Mouse (Mus musculus): ENCODE measurements around the gene Spock1. TPM values are rescaled to one million over a fixed set of nuclear protein-coding genes. Genes with fewer than 3 reads are reported as not detected.

Spock1 gene
- polyA plus RNA-seq, 1 experiment: 0.03 TPM

- Histone ChIP-seq H3K36me3 (ENCODE audit: control insufficient read depth) (no peaks in the 10 kb centered on the region), H3K4me1 (ENCODE audit: control insufficient read depth) (peaks cover 2% of the 10 kb centered on the region; the same call in 1 of the 2 replicates), H3K4me3 (replicated peaks) (no peak overlapping the region), H3K9me3 (ENCODE audit: control insufficient read depth, low read length) (peaks cover 8% of the 10 kb centered on the region), H3K27me3 (ENCODE audit: control insufficient read depth) (peaks cover 8% of the 10 kb centered on the region; the same call in 1 of the 2 replicates)
- no peak for TF ChIP-seq GATA1 (IDR thresholded peaks at IDR 0.05; ENCODE audit: low read length)
- no peak for TF ChIP-seq TAL1 (IDR thresholded peaks at IDR 0.05; ENCODE audit: low read length)
These were observed 195.2 kb downstream of the Spock1 start for GRCm38 (mm10) chr13:57712910-57713309.

GRCm38 (mm10) chr13:57708425-57708824 is 199.7 kb downstream of the Spock1 start:
- no peaks in the 10 kb centered on the region for H3K36me3 ChIP-seq (ENCODE audit: control insufficient read depth)
- H3K4me1 ChIP-seq (ENCODE audit: control insufficient read depth): peaks cover 9% of the 10 kb centered on the region
- peaks cover 12% of the 10 kb centered on the region for H3K27me3 ChIP-seq (ENCODE audit: control insufficient read depth)
- no peak overlapping the region for H3K4me3 ChIP-seq (replicated peaks)
- H3K9me3 ChIP-seq (ENCODE audit: control insufficient read depth, low read length): peaks cover 11% of the 10 kb centered on the region
- TF ChIP-seq GATA1 (IDR thresholded peaks at IDR 0.05; ENCODE audit: low read length) (no peak), TAL1 (IDR thresholded peaks at IDR 0.05; ENCODE audit: low read length) (no peak)

DNA sequence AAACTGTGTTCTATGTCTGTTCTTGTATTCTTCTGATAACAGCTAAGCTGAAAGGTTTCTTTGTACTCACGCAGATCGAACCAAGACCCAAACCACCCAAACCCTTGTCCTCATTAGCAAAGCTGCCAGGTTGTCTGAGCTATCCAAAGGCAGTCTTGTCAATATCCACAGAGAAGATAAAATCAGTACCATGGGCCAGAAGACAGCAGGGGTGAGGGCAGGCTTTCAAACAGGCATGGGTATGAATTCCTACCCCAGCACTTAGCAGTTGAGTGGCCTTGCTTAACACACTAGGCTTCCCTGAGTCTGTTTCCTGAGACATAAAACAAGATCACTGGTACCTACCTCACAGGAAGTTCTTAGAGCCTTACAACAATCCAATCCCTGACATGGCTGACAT is 205.2 kb downstream of the Spock1 start:
- peaks cover 12% of the 10 kb centered on the region for H3K4me1 ChIP-seq (ENCODE audit: control insufficient read depth)
- H3K27me3 ChIP-seq (ENCODE audit: control insufficient read depth): peaks cover 7% of the 10 kb centered on the region
- no peak for TF ChIP-seq GATA1 (IDR thresholded peaks at IDR 0.05; ENCODE audit: low read length)
- TF ChIP-seq TAL1 (IDR thresholded peaks at IDR 0.05; ENCODE audit: low read length): no peak
- H3K36me3 ChIP-seq (ENCODE audit: control insufficient read depth): no peaks in the 10 kb centered on the region
- no peak overlapping the region for H3K4me3 ChIP-seq (replicated peaks)
- H3K9me3 ChIP-seq (ENCODE audit: control insufficient read depth, low read length): peaks cover 8% of the 10 kb centered on the region; the same call in 1 of the 2 replicates

DNA sequence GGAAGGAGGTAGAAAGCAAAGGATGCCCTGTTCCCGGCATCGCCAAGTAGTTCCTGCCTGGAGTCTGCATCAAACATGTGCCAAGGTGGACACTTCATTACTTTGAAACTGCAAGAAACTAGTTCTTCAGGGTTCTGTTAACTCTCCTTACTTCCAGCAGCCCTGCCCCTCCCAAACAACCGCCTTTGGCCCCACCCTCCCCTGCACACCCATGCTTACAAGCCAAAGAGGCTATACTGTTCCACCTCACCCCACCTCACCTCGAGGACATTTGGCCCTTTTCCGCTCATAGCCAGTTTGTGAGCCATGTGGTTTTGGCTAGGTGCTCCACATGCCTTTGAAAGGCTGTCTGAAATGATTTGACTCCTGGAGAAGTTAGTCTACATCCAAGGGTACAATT is 211.4 kb downstream of the Spock1 start:
- H3K4me1 ChIP-seq (ENCODE audit: control insufficient read depth): peaks cover 15% of the 10 kb centered on the region
- H3K9me3 ChIP-seq (ENCODE audit: control insufficient read depth, low read length): peaks cover 2% of the 10 kb centered on the region; the same call in 1 of the 2 replicates
- H3K36me3 ChIP-seq (ENCODE audit: control insufficient read depth): no peaks in the 10 kb centered on the region
- H3K27me3 ChIP-seq (ENCODE audit: control insufficient read depth): peaks cover 14% of the 10 kb centered on the region
- no peak overlapping the region for H3K4me3 ChIP-seq (replicated peaks)
- TF ChIP-seq TAL1 (IDR thresholded peaks at IDR 0.05; ENCODE audit: low read length): no peak
- no peak for TF ChIP-seq GATA1 (IDR thresholded peaks at IDR 0.05; ENCODE audit: low read length)

- Histone ChIP-seq H3K36me3 (ENCODE audit: control insufficient read depth) (no peaks in the 10 kb centered on the region), H3K9me3 (ENCODE audit: control insufficient read depth, low read length) (no peaks in the 10 kb centered on the region), H3K4me1 (ENCODE audit: control insufficient read depth) (peaks cover 46% of the 10 kb centered on the region), H3K4me3 (replicated peaks) (no peak overlapping the region), H3K27me3 (ENCODE audit: control insufficient read depth) (peaks cover 9% of the 10 kb centered on the region)
- TF ChIP-seq TAL1 (IDR thresholded peaks at IDR 0.05; ENCODE audit: low read length): no peak
- no peak for TF ChIP-seq GATA1 (IDR thresholded peaks at IDR 0.05; ENCODE audit: low read length)
These were observed 219.2 kb downstream of the Spock1 start for GRCm38 (mm10) chr13:57688926-57689325.

DNA sequence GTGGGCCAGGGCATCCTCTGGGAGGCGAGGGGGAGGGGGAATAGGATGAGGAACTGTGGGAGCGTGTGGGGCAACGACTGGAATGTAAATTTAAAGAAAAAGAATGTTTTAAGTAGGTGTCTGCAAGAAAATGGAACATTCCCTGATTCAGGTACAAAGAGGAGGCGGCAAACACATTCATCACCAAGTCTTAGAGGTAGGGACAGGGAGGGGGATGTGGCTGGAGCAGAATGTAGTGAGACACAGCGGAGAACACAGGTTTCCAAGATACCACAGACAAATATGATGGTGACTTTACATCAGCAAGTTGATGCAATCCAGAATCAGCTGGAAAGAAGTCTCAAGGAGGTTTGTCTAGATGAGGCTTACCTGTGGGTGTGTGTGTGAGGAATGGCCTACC is 221.7 kb downstream of the Spock1 start:
- no peaks in the 10 kb centered on the region for H3K9me3 ChIP-seq (ENCODE audit: control insufficient read depth, low read length)
- no peaks in the 10 kb centered on the region for H3K36me3 ChIP-seq (ENCODE audit: control insufficient read depth)
- TF ChIP-seq GATA1 (IDR thresholded peaks at IDR 0.05; ENCODE audit: low read length): no peak
- no peak for TF ChIP-seq TAL1 (IDR thresholded peaks at IDR 0.05; ENCODE audit: low read length)
- H3K27me3 ChIP-seq (ENCODE audit: control insufficient read depth): peaks cover 7% of the 10 kb centered on the region
- peaks cover 49% of the 10 kb centered on the region for H3K4me1 ChIP-seq (ENCODE audit: control insufficient read depth)
- H3K4me3 ChIP-seq (replicated peaks): no peak overlapping the region

- H3K9me3 ChIP-seq (ENCODE audit: control insufficient read depth, low read length): no peaks in the 10 kb centered on the region
- H3K27me3 ChIP-seq (ENCODE audit: control insufficient read depth): peaks cover 10% of the 10 kb centered on the region
- peaks cover 49% of the 10 kb centered on the region for H3K4me1 ChIP-seq (ENCODE audit: control insufficient read depth)
- TF ChIP-seq GATA1 (IDR thresholded peaks at IDR 0.05; ENCODE audit: low read length): no peak
- no peak for TF ChIP-seq TAL1 (IDR thresholded peaks at IDR 0.05; ENCODE audit: low read length)
- H3K4me3 ChIP-seq (replicated peaks): no peak overlapping the region
- no peaks in the 10 kb centered on the region for H3K36me3 ChIP-seq (ENCODE audit: control insufficient read depth)
These were observed 222.9 kb downstream of the Spock1 start for GRCm38 (mm10) chr13:57685201-57685600.

DNA sequence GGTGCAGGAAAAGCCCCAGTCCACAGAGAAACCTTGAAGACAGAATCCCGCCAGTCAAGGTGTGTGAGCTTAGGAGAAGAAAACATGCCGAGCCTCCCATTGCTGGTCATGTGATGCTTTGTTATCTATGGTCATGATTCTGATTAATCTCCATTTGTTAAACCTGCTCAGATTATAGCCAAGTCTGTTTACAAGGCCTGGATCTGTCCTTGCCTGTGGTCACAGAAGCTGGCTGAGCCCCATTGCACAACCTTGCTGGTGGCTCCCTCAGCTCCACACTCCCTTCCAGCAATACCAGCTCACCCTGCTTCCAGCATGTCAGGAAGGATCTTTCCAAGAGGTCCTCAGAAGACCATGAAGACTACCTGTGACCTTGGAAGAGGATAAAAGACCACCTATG is 228.5 kb downstream of the Spock1 start:
- Histone ChIP-seq H3K36me3 (ENCODE audit: control insufficient read depth) (no peaks in the 10 kb centered on the region), H3K4me1 (ENCODE audit: control insufficient read depth) (peaks cover 34% of the 10 kb centered on the region), H3K9me3 (ENCODE audit: control insufficient read depth, low read length) (no peaks in the 10 kb centered on the region), H3K4me3 (replicated peaks) (no peak overlapping the region), H3K27me3 (ENCODE audit: control insufficient read depth) (peaks cover 10% of the 10 kb centered on the region)
- TF ChIP-seq GATA1 (IDR thresholded peaks at IDR 0.05; ENCODE audit: low read length) (no peak), TAL1 (IDR thresholded peaks at IDR 0.05; ENCODE audit: low read length) (no peak)

DNA sequence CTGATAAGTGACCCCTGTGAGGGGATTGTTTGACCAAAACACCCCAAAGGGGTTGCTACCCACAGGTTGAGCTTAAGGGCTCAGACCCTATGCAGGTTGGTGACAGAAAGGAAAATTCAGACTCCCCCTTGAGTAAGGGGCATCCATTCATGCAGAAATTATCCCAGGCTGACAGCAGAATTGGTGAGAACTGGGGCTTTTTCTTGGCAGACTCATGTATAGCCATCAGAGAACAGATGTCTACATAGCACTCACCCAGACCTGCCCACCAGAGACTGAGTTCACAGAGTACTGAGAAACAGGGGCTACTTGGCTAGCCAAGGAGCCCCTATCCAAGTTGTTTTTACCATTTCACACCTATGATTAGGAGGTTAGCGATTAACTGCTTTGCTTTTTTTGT is 231.3 kb downstream of the Spock1 start:
- Histone ChIP-seq H3K4me3 (replicated peaks) (no peak overlapping the region), H3K27me3 (ENCODE audit: control insufficient read depth) (0 out of 2 replicates have a peak, but pooled peaks cover 3% of the 10 kb centered on the region), H3K4me1 (ENCODE audit: control insufficient read depth) (peaks cover 58% of the 10 kb centered on the region), H3K9me3 (ENCODE audit: control insufficient read depth, low read length) (no peaks in the 10 kb centered on the region), H3K36me3 (ENCODE audit: control insufficient read depth) (peaks cover 4% of the 10 kb centered on the region; the same call in 1 of the 2 replicates)
- no peak for TF ChIP-seq TAL1 (IDR thresholded peaks at IDR 0.05; ENCODE audit: low read length)

DNA sequence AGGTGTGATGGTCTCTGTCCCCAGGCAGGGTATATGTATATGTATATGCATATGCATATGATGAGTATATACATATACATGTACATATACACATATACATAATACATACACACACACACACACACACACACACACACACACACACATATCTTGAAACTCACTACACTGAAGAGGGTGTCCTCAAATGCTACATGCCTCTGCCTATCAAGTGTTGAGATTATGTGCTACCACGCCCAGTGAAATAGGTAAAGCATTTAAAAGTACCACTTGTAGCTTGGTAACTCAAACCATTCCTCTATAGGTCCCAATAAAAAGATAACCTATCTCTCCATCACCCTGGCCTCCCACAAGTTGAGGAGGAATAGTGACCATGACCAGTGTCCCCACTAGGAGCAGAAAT is 234.7 kb downstream of the Spock1 start:
- Histone ChIP-seq H3K9me3 (ENCODE audit: control insufficient read depth, low read length) (no peaks in the 10 kb centered on the region), H3K27me3 (ENCODE audit: control insufficient read depth) (no peaks in the 10 kb centered on the region), H3K4me3 (replicated peaks) (peak overlapping the region; percentile 35), H3K36me3 (ENCODE audit: control insufficient read depth) (peaks cover 4% of the 10 kb centered on the region; the same call in 1 of the 2 replicates), H3K4me1 (ENCODE audit: control insufficient read depth) (peaks cover 85% of the 10 kb centered on the region)
- TF ChIP-seq TAL1 (IDR thresholded peaks at IDR 0.05; ENCODE audit: low read length): no peak
- TF ChIP-seq GATA1 (IDR thresholded peaks at IDR 0.05; ENCODE audit: low read length): no peak

Data from erythroblast, embryonic 14.5 days (primary cell).